Mouse (Mus musculus) liver, adult 2 months (tissue): ENCODE measurements around the gene N4bp2l2. TPM values are rescaled to one million over a fixed set of nuclear protein-coding genes. Genes with fewer than 3 reads are reported as not detected.
A peak's percentile ranks its signal among the peaks of the same experiment; 100 is the strongest.

Experiments
- DNase-seq: peaks from one replicate; pipeline ENCODE4 v3.0.0-alpha.2; 2011; ENCODE audit warnings: low read depth, low spot score; ENCODE audit errors: extremely low read depth
- H3K27ac ChIP-seq: fragments of 200-500 bp; replicated peaks from 2 replicates; pipeline ENCODE4 v1.5.1; 2012; ENCODE audit warnings: low read depth, mild to moderate bottlenecking, control low read depth, inconsistent platforms, low read length; ENCODE audit not compliant: insufficient read depth
- H3K27me3 ChIP-seq: fragments of 200-500 bp; 2 replicates; pipeline ENCODE4 v1.6.1; 2012; ENCODE audit warnings: mild to moderate bottlenecking, moderate library complexity, low read length, inconsistent platforms; ENCODE audit not compliant: control insufficient read depth, insufficient read depth
- H3K36me3 ChIP-seq: fragments of 200-500 bp; 2 replicates; pipeline ENCODE4 v1.6.1; 2012; ENCODE audit warnings: low read length, inconsistent platforms; ENCODE audit not compliant: control insufficient read depth, insufficient read depth
- H3K4me1 ChIP-seq: fragments of 200-500 bp; 2 replicates; pipeline ENCODE4 v1.6.1; 2011; ENCODE audit warnings: low read length; ENCODE audit not compliant: control insufficient read depth, insufficient read depth
- H3K4me3 ChIP-seq: fragments of 200-500 bp; 2 replicates; pipeline ENCODE4 v1.5.1; 2011; ENCODE audit warnings: low read depth, mild to moderate bottlenecking, control low read depth, low read length, moderate library complexity; ENCODE audit not compliant: insufficient read depth
- H3K79me2 ChIP-seq: fragments of 200-500 bp; 2 replicates; pipeline ENCODE4 v1.6.1; 2012; ENCODE audit warnings: inconsistent platforms, mild to moderate bottlenecking, low read length, moderate library complexity; ENCODE audit not compliant: control insufficient read depth, insufficient read depth
- H3K9ac ChIP-seq: fragments of 200-500 bp; 2 replicates; pipeline ENCODE4 v1.6.1; 2012; ENCODE audit warnings: low read depth, mild to moderate bottlenecking, control low read depth, inconsistent platforms, low read length
- CTCF ChIP-seq: fragments of 200-500 bp; IDR thresholded peaks from 2 replicates; pipeline ENCODE4 v1.5.1; 2011; ENCODE audit warnings: low read depth, low read length, control low read depth
- POLR2A ChIP-seq: fragments of 200-500 bp; IDR thresholded peaks from 2 replicates; pipeline ENCODE4 v1.6.1; 2011; ENCODE audit warnings: low read length, control low read depth; ENCODE audit not compliant: insufficient read depth; ENCODE audit errors: extremely low read depth
- WGBS: fragments of 180-500 bp; shearing (Covaris S2); methylation state at CpG from one replicate; pipeline ENCODE4 v1.1.7; 2018; 5-methylcytosine and 5-hydroxymethylcytosine counted together
- polyA plus RNA-seq: library from polyadenylated mRNA; depleted of rRNA; stranded (reverse); fragments of >200 nt; gene quantifications from 2 replicates; pipeline ENCODE4 v1.2.3, GENCODE M21; 2012
- total RNA-seq: library from RNA; depleted of rRNA; stranded (reverse); fragments of >200 nt; gene quantifications from 2 replicates; pipeline ENCODE4 v1.2.3, GENCODE M21; 2014

N4bp2l2 gene
- total and polyA plus RNA-seq, 2 experiments, result 6.9 to 60.5 TPM

GRCm38 (mm10) chr5:150592904-150593755, 72.9 kb downstream of the N4bp2l2 start:
- Histone ChIP-seq H3K27me3 (no peaks in the 10 kb centered on the region), H3K27ac (peak overlapping the region; percentile 100), H3K79me2 (peaks cover 32% of the 10 kb centered on the region; the same call in 1 of the 2 replicates), H3K4me1 (peaks cover 26% of the 10 kb centered on the region), H3K36me3 (peaks cover 8% of the 10 kb centered on the region), H3K9ac (peak overlapping the region; percentile 100), H3K4me3 (peak overlapping the region; percentile 96)
- WGBS, result 6% methylated on average over 40 of the region's 40 CpGs
- TF ChIP-seq CTCF (no peak), POLR2A (0 out of 2 replicates have a peak, but pooled peaks have one; percentile 14)
- peak; percentile 67 for DNase-seq

GRCm38 (mm10) chr5:150592186-150592903, 73.6 kb downstream of the N4bp2l2 start:
- H3K9ac ChIP-seq, result peak overlapping the region; percentile 100
- peaks cover 8% of the 10 kb centered on the region for H3K36me3 ChIP-seq
- TF ChIP-seq POLR2A (no peak), CTCF (no peak)
- peaks cover 35% of the 10 kb centered on the region; the same call in 1 of the 2 replicates for H3K79me2 ChIP-seq
- peaks cover 24% of the 10 kb centered on the region for H3K4me1 ChIP-seq
- 44% methylated on average over 13 of the region's 13 CpGs for WGBS
- peak overlapping the region; percentile 96 for H3K4me3 ChIP-seq
- peak overlapping the region; percentile 100 for H3K27ac ChIP-seq
- peak; percentile 47 for DNase-seq
- no peaks in the 10 kb centered on the region for H3K27me3 ChIP-seq

DNA sequence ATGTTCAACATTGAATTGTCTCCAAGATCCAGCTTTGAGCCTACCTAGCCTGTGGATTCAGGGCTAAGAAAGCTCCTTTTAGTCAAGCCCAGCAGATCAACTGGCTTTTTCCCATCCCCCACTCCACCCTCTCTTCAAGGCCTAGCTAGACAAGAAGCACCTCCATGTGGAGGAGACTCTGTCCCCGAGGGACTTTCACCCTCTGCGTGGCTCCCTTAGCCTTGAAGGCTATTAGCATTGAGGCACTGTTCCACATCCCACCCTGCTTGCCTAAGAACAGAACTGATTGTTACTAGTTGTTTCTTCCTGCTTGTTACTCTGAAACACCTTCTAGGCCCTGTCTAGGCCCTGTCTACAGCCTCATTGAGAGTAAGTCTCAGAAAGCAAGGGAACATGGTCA, 76.0 kb downstream of the N4bp2l2 start:
- no peak for TF ChIP-seq POLR2A
- 79% methylated on average over 2 of the region's 2 CpGs for WGBS
- Histone ChIP-seq H3K9ac (no peak overlapping the region), H3K4me1 (peaks cover 37% of the 10 kb centered on the region), H3K36me3 (peaks cover 8% of the 10 kb centered on the region), H3K4me3 (no peak overlapping the region), H3K27ac (peak overlapping the region; percentile 2), H3K27me3 (no peaks in the 10 kb centered on the region), H3K79me2 (peaks cover 40% of the 10 kb centered on the region; the same call in 1 of the 2 replicates)
- no peak for DNase-seq

- H3K27me3 ChIP-seq, result no peaks in the 10 kb centered on the region
- H3K4me1 ChIP-seq, result peaks cover 46% of the 10 kb centered on the region
- H3K9ac ChIP-seq, result peak overlapping the region; percentile 25
- H3K4me3 ChIP-seq, result no peak overlapping the region
- 21% methylated on average over 6 of the region's 6 CpGs for WGBS
- TF ChIP-seq CTCF, result peak; percentile 76
- no peak for TF ChIP-seq POLR2A
- peak; percentile 85 for DNase-seq
- H3K36me3 ChIP-seq, result no peaks in the 10 kb centered on the region
- H3K27ac ChIP-seq, result peak overlapping the region; percentile 70
- peaks cover 16% of the 10 kb centered on the region; the same call in 1 of the 2 replicates for H3K79me2 ChIP-seq
These were observed 81.7 kb downstream of the N4bp2l2 start for GRCm38 (mm10) chr5:150584337-150584729.

- 10% methylated on average over 5 of the region's 5 CpGs for WGBS
- H3K4me1 ChIP-seq, result peaks cover 50% of the 10 kb centered on the region
- peak; percentile 100 for DNase-seq
- no peak overlapping the region for H3K4me3 ChIP-seq
- no peak for TF ChIP-seq POLR2A
- TF ChIP-seq CTCF, result no peak
- peak overlapping the region; percentile 70 for H3K27ac ChIP-seq
- H3K27me3 ChIP-seq, result no peaks in the 10 kb centered on the region
- H3K36me3 ChIP-seq, result no peaks in the 10 kb centered on the region
- peaks cover 16% of the 10 kb centered on the region; the same call in 1 of the 2 replicates for H3K79me2 ChIP-seq
- H3K9ac ChIP-seq, result peak overlapping the region; percentile 31
These were observed 82.2 kb downstream of the N4bp2l2 start for GRCm38 (mm10) chr5:150583622-150584336.
